Mouse (Mus musculus) heart, adult 2 months (tissue): ENCODE results near the gene Ift43. TPM values are rescaled to one million over a fixed set of nuclear protein-coding genes. Genes with fewer than 3 reads are reported as not detected.

Experiments
- DNase-seq, 2 experiments: peaks; one replicate each; pipeline ENCODE4 v3.0.0; 2021
- H3K27ac ChIP-seq: fragments of 200-600 bp; 2 replicates; pipeline ENCODE4 v1.8.1; 2022
- H3K27me3 ChIP-seq: fragments of 200-500 bp; 2 replicates; pipeline ENCODE4 v1.6.1; 2012; ENCODE audit warnings: mild to moderate bottlenecking, low read length, inconsistent platforms, mixed read lengths; ENCODE audit not compliant: control insufficient read depth, insufficient read depth
- H3K36me3 ChIP-seq: fragments of 200-500 bp; 2 replicates; pipeline ENCODE4 v1.6.1; 2012; ENCODE audit warnings: low read length, inconsistent platforms; ENCODE audit not compliant: control insufficient read depth, insufficient read depth
- H3K4me1 ChIP-seq: fragments of 200-500 bp; 2 replicates; pipeline ENCODE4 v1.6.1; 2011; ENCODE audit warnings: low read length; ENCODE audit not compliant: control insufficient read depth, insufficient read depth
- H3K4me3 ChIP-seq: fragments of 200-600 bp; 2 replicates; pipeline ENCODE4 v1.8.1; 2022
- H3K79me2 ChIP-seq: fragments of 200-500 bp; replicated peaks from 2 replicates; pipeline ENCODE4 v1.6.1; 2012; ENCODE audit warnings: mild to moderate bottlenecking, inconsistent platforms, low read length, moderate library complexity, mixed read lengths; ENCODE audit not compliant: control insufficient read depth, insufficient read depth
- H3K9ac ChIP-seq: fragments of 200-500 bp; 2 replicates; pipeline ENCODE4 v1.6.1; 2012; ENCODE audit warnings: low read depth, mild to moderate bottlenecking, control low read depth, inconsistent platforms, low read length, mixed read lengths
- CTCF ChIP-seq: fragments of 200-600 bp; IDR thresholded peaks from 2 replicates; pipeline ENCODE4 v1.8.1; 2022; ENCODE audit warnings: antibody characterized with exemption, mild to moderate bottlenecking, moderate library complexity
- EP300 ChIP-seq: fragments of 200-500 bp; IDR thresholded peaks from 2 replicates; pipeline ENCODE4 v1.6.1; 2011; ENCODE audit warnings: low read depth, low read length, control low read depth; ENCODE audit not compliant: insufficient read depth
- POLR2A ChIP-seq: fragments of 200-500 bp; IDR thresholded peaks from 2 replicates; pipeline ENCODE4 v1.6.1; 2011; ENCODE audit warnings: mild to moderate bottlenecking, low read depth, low read length, control low read depth; ENCODE audit not compliant: insufficient read depth
- WGBS: fragments of 180-500 bp; shearing (Covaris S2); methylation state at CpG from one replicate; pipeline ENCODE4 v1.1.7; 2018; 5-methylcytosine and 5-hydroxymethylcytosine counted together
- intact Hi-C: fragments of 180-260 bp; cut with DNase I; formaldehyde crosslinking; loops from one replicate; pipeline ENCODE4 v1.15.1; 2025
- polyA plus RNA-seq: library from polyadenylated mRNA; depleted of rRNA; stranded (reverse); fragments of >200 nt; gene quantifications from 2 replicates; pipeline ENCODE4 v1.2.3, GENCODE M21; 2012
- total RNA-seq, 2 experiments: library from RNA; stranded (reverse); gene quantifications; 2 replicates each; pipeline ENCODE4 v1.2.3; 2021

Gene Ift43
- total and polyA plus RNA-seq, 3 experiments, result 21.6 to 31.9 (median 26.1) TPM

GRCm38 (mm10) chr12:86151941-86152340, 69.6 kb downstream of the Ift43 start:
- H3K4me3 ChIP-seq, result no peak overlapping the region
- H3K4me1 ChIP-seq, result no peaks in the 10 kb centered on the region
- no peaks in the 10 kb centered on the region for H3K36me3 ChIP-seq
- 53% methylated on average over 12 of the region's 12 CpGs for WGBS
- no peak overlapping the region for H3K27ac ChIP-seq
- no peaks in the 10 kb centered on the region for H3K27me3 ChIP-seq
- no peak for DNase-seq
- TF ChIP-seq EP300 (no peak), POLR2A (no peak), CTCF (no peak)
- no peak overlapping the region for H3K9ac ChIP-seq
- intact Hi-C loops, result no loop called here
- H3K79me2 ChIP-seq, result no peaks in the 10 kb centered on the region

- WGBS, result 90% methylated on average over 12 of the region's 12 CpGs
- H3K9ac ChIP-seq, result no peak overlapping the region
- no peaks in the 10 kb centered on the region for H3K79me2 ChIP-seq
- no peak for TF ChIP-seq POLR2A
- no peak for TF ChIP-seq EP300
- TF ChIP-seq CTCF, result no peak
- H3K4me1 ChIP-seq, result peaks cover 7% of the 10 kb centered on the region
- intact Hi-C loops, result no loop called here
- no peaks in the 10 kb centered on the region for H3K36me3 ChIP-seq
- no peak overlapping the region for H3K27ac ChIP-seq
- H3K4me3 ChIP-seq, result no peak overlapping the region
- no peaks in the 10 kb centered on the region for H3K27me3 ChIP-seq
- DNase-seq, result no peak
These were observed 71.0 kb downstream of the Ift43 start for GRCm38 (mm10) chr12:86153213-86153957.

- Histone ChIP-seq H3K27ac (no peak overlapping the region), H3K4me3 (no peak overlapping the region), H3K9ac (no peak overlapping the region), H3K79me2 (no peaks in the 10 kb centered on the region), H3K4me1 (peaks cover 7% of the 10 kb centered on the region), H3K27me3 (no peaks in the 10 kb centered on the region), H3K36me3 (no peaks in the 10 kb centered on the region)
- intact Hi-C loops, result no loop called here
- WGBS, result 81% methylated on average over 8 of the region's 8 CpGs
- no peak for TF ChIP-seq POLR2A
- no peak for TF ChIP-seq EP300
- no peak for TF ChIP-seq CTCF
- DNase-seq, result no peak
These were observed 72.8 kb downstream of the Ift43 start for GRCm38 (mm10) chr12:86155176-86155575.

- H3K36me3 ChIP-seq, result no peaks in the 10 kb centered on the region
- DNase-seq, result no peak
- H3K27me3 ChIP-seq, result no peaks in the 10 kb centered on the region
- H3K9ac ChIP-seq, result no peak overlapping the region
- no peak overlapping the region for H3K4me3 ChIP-seq
- no peak overlapping the region for H3K27ac ChIP-seq
- no peak for TF ChIP-seq POLR2A
- no peak for TF ChIP-seq EP300
- no peak for TF ChIP-seq CTCF
- H3K4me1 ChIP-seq, result peaks cover 7% of the 10 kb centered on the region
- 91% methylated on average over 8 of the region's 8 CpGs for WGBS
- intact Hi-C loops, result no loop called here
- H3K79me2 ChIP-seq, result no peaks in the 10 kb centered on the region
These were observed 74.8 kb downstream of the Ift43 start for GRCm38 (mm10) chr12:86157166-86157565.

- intact Hi-C loops, result no loop called here
- H3K27ac ChIP-seq, result peak overlapping the region; percentile 51
- H3K27me3 ChIP-seq, result no peaks in the 10 kb centered on the region
- peak; percentile 24 to 41 for DNase-seq
- TF ChIP-seq POLR2A (no peak), CTCF (no peak), EP300 (peak; percentile 69; the same call in 1 of the 2 replicates)
- no peak overlapping the region for H3K9ac ChIP-seq
- H3K79me2 ChIP-seq, result no peaks in the 10 kb centered on the region
- no peak overlapping the region for H3K4me3 ChIP-seq
- WGBS, result 20% methylated on average over 8 of the region's 8 CpGs
- peaks cover 7% of the 10 kb centered on the region for H3K4me1 ChIP-seq
- H3K36me3 ChIP-seq, result no peaks in the 10 kb centered on the region
These were observed 75.6 kb downstream of the Ift43 start for GRCm38 (mm10) chr12:86157894-86158444.

DNA sequence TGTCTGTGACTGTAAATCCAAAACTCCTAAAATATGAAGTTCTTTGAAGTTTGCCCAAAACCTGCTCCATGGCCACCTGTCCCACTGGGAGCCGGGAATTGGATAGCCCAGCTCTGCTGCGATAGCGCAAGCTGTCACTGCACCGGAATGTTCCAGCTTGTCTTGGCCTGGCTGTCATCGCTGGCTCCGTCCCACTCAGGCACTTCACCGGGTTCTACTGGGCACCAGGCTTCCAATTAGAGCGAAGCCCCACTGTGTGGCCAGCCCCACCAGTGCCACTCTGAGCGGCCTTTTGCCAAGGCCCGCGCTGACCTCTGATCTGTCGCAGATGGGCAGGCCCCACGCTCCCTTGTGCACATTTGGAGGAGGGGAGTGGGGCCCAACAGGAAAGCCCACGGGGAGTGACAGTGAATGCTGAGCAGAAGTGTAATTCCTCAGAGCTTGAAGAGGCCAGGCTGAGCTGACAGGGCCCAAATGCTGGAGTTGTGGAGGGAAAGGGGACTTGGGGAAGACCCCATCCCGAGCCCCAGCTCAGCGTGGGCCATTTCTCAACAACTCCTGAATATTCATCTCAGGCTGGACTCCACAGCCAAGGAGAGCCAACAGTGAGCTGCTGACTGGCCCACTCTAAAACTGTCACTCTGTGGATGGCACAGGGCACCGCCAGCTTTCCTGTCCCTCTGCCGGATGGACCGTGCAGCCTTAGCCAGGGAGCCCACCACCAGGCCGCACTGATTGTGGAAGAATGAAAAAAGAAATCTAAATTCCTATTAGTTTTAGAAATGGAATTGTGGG, 76.5 kb downstream of the Ift43 start:
- Histone ChIP-seq H3K79me2 (no peaks in the 10 kb centered on the region), H3K4me3 (no peak overlapping the region), H3K4me1 (peaks cover 8% of the 10 kb centered on the region), H3K36me3 (no peaks in the 10 kb centered on the region), H3K27ac (peak overlapping the region; percentile 51), H3K9ac (no peak overlapping the region), H3K27me3 (no peaks in the 10 kb centered on the region)
- peak; percentile 67 to 79 for DNase-seq
- TF ChIP-seq CTCF (no peak), POLR2A (no peak), EP300 (no peak)
- WGBS, result 62% methylated on average over 20 of the region's 20 CpGs
- intact Hi-C loops, result no loop called here
